Mouse (Mus musculus): ENCODE results near the gene Fam71e1.

The Fam71e1 gene

DNA sequence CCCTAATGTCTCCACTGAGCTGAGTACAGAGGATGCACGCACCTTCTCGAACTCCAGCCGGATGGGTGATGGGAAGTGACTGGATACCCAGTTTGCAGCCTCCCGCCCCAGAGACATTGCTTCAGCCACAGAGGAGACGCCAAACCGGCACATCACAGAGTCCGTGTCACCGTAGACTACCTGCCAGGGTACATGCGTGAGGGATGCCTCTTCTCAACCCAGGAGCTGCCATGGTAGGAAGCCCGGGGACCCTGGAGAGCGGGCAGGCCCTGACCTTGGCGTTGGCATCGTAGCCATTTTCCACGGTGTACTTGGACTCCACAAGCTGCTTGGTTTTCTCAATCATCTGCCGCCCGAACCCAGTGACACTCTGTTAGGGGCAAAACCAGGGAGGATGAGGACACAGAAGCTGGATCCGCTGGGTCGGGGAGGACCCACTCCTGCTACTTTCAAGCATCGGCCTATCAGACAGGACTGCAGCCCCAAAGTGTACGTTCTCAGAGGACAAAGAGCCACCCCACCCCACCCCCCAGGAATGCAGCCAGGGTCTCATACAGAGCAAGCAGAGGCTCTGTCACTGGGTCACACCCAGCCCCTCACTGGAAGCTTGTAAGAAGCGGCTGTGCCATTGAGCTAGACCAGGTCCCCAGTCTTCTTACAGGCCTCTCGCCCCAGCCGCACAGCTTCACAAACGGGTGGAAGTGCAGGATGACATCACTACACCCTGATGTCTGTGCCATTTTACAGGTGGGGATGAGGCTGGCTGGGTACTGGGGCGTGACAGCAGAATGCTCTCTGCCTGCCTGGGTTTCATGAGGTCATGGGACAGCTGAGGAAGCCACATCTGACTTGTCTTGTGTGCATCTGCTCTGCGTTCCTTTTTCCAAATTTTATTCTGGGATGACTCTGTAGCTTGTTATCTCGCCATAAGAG is 39.5 kb downstream of the Fam71e1 start:
- no peak for DNase-seq (ENCODE audit: low spot score)

DNA sequence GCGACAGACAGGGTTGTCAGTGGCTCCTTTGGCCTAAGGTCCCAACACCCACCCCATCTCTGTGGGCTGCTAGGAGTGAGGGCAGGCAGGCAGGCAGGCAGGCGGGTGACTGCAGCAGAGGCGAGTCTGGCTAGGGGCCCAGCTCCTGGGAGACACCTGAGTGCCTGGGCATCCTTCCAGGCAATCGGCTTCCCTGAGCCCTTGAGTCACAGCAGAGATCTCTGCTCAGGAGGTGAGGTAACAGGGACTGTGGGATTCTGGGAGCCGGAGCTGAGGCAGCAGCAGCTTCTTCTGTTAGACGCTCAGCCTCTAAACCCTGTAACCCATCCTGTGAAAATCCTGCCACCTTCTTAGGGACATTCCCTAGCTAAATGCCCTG is 40.2 kb downstream of the Fam71e1 start:
- DNase-seq (ENCODE audit: low spot score): no peak

DNA sequence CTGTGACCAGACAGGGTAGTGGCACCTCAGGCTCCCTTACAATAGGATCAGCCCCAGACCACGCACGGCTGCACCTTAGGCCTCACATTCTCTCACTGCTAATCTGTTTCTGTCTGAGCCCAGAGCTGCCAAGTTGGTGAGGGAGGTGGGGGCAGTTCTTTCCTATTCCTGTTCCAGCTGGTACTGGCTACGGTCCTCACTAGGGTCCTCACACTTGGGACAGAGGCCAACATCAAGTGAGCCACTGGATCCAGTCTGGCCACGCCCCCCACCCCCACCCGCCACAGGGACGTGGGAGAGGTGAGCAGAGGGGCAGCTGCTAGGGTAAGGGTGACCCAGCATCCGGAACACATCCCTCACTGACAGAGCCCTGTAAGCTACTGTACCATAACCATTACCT is 40.6 kb downstream of the Fam71e1 start:
- DNase-seq (ENCODE audit: low spot score): no peak

DNA sequence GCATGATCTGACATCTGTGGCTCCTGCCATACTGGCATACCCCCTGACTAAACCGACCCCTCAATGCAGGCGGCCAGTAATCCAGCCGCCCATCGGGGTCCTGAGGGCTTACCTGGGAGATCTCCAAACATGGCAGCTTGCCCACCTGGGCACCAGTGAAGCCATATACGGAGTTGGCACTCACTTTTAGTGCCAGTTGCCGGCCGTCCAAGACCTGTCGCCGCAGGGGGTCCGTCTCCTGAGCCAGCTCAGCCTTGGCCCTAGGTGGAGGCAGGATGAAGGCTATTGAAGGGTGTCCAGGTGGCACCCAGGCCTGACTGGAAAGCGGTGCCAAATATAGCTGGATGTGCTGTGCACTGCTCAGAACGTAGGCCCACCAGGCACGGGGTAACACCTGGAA is 41.1 kb downstream of the Fam71e1 start:
- no peak for DNase-seq (ENCODE audit: low spot score)

DNA sequence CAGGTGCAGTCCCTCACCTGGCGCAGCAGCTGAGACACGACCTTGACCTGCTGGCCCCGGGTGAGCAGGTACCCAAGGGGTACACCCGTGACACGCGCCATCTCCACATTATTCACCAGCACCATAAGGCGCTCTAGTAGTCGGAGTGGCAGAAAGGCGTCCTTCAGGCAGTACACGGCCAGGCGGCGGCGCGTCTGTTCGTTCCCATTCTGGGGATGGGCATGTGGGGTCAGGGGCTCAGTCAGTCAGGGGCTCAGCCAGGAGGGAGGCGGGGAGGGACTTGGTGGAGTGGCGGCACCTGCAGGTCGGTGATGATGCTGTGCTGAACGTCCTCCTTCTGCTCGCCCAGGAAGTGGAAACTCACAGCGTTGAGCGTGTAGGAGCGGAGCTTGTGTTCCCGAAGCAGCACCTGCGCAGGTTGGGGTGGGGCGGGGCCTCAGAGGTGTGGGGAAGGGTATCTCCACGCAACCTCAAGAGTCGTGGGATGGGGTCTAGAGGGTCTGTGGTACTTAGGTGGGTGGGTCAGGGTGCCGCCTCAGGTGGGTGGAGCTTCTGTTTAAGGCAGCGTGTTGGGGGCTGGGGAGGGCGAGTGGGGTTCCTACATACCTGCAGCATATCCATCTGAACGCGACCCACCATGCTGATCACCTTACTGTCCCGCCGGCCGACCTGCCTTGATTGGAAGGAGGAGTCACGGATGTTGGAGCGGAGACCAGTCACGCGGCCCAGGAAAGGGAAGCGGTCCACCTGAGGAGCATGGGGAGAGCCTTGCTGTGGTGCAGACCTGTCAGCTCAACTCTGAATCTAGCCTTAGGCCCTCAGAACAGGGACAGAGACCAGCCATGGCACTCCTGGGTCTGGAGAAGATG is 42.6 kb downstream of the Fam71e1 start:
- no peak for DNase-seq (ENCODE audit: low spot score)

DNA sequence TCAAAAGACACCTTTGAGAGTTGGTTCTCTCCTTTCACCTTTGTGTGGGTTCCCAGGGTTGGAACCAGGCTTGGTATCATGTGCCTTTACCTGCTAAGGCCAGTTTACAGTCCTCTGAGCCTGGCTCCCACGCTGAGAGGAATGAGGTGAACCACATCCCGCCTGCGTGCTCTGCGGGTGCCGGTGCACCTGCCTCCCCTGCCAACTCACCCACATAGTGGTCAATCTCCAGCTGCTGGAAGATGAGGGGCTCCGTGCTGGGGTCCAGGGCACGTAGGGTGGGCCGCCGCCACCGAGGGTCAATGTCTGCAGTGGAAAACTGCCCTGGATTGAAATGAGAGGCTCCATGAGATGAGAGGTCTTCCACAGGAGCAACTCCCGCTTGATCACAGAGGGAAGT is 46.2 kb downstream of the Fam71e1 start:
- DNase-seq (ENCODE audit: low spot score): no peak

DNA sequence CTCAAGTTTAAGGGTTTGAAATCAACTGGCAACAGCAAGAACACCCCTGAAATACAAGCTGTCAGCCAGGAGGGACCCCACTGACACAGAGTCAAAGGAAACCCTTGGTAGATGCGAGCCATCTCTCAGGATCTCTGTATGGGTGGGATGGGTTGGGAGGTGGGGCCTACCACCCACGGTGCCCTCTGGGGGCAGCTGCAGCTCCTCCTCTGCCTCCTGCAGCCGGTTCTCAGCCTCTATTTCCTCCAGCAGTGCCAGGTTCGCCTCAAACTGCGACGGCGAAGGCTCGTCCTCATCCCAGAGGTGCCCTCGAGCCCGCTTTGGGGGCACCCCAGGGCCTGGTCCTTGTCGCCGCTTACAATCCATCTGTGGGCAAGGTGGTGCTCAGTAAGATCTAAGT is 46.7 kb downstream of the Fam71e1 start:
- DNase-seq (ENCODE audit: low spot score): no peak

DNA sequence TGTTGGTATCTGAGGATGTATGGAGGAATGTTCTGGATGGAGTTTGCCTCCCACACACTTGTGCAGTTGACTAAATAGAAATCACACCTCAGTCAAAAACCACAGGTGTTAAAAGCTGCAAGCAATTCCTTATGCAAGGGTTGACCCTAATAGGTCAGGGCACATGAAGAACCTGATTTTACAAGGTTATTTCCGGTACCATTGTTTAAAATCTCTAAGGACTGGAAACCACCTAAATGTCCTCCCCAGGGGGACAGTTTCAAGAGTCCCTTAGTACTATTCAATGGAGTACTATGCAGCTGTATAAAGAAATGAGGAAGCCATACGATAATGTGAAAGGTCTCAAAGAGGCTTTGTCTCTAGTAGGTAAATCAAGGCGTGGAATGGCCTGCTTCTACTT is 49.9 kb downstream of the Fam71e1 start:
- no peak for DNase-seq (ENCODE audit: low spot score)

DNA sequence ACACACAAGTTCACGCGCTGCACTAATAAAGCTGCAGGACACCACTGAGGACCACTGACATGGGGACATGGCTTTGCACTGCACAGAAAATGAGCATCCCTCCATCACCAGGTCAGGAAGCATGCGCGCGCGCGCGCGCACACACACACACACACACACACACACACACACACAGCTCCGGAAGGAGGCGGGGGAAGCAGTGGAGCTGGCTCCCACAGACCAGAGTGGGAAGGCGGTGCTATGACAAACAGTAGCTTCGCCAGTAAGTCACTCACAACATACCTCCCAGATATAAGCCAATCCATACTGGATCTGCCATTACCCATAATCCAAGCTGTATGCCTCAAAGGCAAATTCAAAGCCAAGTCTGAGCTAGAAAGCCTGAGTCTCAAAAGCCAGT is 50.7 kb downstream of the Fam71e1 start:
- DNase-seq (ENCODE audit: low spot score): no peak

DNA sequence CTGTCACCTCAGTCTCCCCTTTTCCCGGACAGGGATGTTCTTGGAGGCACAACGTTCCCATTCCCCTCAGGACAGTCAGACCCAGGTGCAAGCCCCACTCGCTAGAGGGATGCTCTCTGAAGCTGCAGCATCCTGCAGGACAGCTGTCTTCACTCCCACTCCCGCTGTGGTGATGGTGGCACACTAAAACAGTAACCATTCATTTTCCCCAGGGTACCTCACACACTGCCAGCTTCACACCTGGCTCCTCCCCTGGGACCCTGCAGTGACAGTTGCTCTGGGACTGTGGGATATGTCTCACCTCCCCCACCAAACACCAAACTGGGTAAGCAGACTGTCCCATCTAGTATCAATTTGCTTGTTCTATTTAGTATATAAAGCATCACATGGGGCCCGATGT is 51.3 kb downstream of the Fam71e1 start:
- no peak for DNase-seq (ENCODE audit: low spot score)

DNA sequence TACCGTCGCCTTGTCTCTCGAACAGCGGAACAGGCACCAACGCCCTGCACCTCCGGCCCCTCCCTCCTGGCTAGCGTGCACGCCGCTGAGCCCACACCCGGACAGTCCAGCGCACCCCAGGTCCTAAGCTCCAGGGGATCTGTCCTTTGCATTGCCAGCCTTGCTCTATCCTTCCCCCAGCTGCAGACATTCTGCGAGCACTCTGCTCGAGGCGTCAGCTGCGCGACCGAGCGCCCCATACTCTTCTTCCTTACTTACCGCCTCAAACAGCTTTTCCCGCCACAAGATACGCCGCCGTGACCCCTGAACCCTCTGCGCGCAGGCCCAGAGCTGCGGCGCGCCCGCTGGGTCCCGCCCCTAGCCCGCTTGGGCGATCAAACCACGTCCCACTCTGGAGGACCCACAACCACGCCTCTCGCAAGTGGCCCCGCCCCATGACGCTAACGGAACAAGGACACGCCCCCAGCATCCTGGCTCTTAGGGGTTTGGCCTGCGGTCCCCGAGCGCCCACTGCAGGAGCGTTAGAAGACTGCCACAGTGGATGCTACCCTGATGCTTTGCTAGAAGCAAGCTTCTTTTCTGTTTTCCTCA is 52.2 kb downstream of the Fam71e1 start, which contains the start of gene Pold1:
Gene Pold1, minus strand, starts transcription at position 353 of the 591 bp plus-strand sequence.
- peak; percentile 100 for DNase-seq (ENCODE audit: low spot score)

DNA sequence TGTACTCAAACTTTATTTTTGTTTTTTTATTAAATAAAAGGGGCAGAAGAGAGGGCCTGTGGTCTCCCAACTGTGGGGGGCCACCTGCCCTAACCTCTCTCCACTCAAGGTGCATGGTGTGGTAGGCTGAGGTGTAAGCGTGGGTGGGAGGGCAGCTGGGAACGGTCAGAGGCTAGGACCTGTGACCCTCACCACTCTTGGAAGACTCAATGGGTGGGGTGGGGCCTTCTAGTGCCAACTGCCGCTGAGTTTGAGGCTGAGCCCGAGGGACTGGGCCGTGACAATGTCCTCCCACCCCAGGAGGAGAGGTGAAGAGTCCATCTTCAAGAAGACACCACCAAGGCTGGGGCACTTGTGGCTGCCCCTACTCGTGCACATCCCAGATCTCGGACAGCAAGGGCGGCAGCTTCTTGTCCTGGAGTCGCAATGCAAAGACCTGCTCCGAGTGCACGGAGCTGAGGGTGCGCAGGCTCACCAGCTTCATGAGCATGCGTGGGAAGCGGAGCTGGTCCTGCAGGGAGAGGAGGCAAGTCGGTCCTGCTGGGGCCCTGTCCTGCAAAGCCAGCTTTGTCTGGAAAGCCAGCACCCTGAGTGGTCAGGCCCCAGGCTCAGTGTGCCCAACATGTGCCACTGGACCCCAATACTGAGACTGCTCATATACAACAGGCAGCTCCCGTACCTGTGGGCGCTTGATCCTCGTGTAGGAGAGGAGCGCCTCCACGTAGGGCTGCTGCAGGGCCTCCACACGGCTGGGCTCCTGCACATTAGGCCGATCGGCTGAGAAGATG is 53.4 kb downstream of the Fam71e1 start:
- no peak for DNase-seq (ENCODE audit: low spot score)

DNA sequence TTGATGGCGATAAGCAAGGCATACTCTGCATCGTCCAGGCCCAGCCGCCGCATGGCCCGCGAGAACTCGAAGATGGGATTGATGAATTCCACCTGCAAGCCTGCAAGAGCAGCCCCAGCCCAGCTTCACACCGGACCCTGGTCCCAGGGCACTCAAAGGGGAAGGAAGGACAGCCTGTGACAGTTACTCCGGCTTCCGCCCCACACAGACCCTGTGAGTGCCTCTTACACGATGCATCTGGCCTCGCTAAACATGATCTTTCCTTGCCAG is 54.0 kb downstream of the Fam71e1 start:
- no peak for DNase-seq (ENCODE audit: low spot score)
